Mouse (Mus musculus) liver, embryonic 16.5 days (tissue): Measurements from ENCODE around the gene Coro1c. TPM values are rescaled to one million over a fixed set of nuclear protein-coding genes. Genes with fewer than 3 reads are reported as not detected.

ENCODE experiments used
- ATAC-seq: fragments of 200-750 bp; cut with Nextera tagmentation; 2 replicates; pipeline ENCODE4 v1.8.0; 2017; ENCODE audit warnings: low read depth, mild to moderate bottlenecking, moderate number of reproducible peaks, moderate library complexity
- H3K27ac ChIP-seq: fragments of 300-500 bp; sonication (generic); 2 replicates; pipeline ENCODE4 v1.5.1; 2014; ENCODE audit warnings: mild to moderate bottlenecking, low read length
- H3K27me3 ChIP-seq: fragments of 300-500 bp; sonication (generic); 2 replicates; pipeline ENCODE4 v1.6.1; 2014; ENCODE audit warnings: low read depth, low read length, mixed read lengths; ENCODE audit not compliant: control insufficient read depth, insufficient read depth
- H3K36me3 ChIP-seq: fragments of 300-500 bp; sonication (generic); 2 replicates; pipeline ENCODE4 v1.6.1; 2014; ENCODE audit warnings: mild to moderate bottlenecking; ENCODE audit not compliant: control insufficient read depth, insufficient read depth
- H3K4me1 ChIP-seq: fragments of 300-500 bp; sonication (generic); 2 replicates; pipeline ENCODE4 v1.6.1; 2014; ENCODE audit warnings: low read depth, low read length, mixed read lengths; ENCODE audit not compliant: control insufficient read depth
- H3K4me2 ChIP-seq: fragments of 300-500 bp; sonication (generic); 2 replicates; pipeline ENCODE4 v1.6.1; 2014; ENCODE audit warnings: low read depth, low read length, mixed read lengths
- H3K4me3 ChIP-seq: fragments of 300-500 bp; sonication (generic); 2 replicates; pipeline ENCODE4 v1.5.1; 2014; ENCODE audit warnings: low read depth, mild to moderate bottlenecking, low read length
- H3K9ac ChIP-seq: fragments of 300-500 bp; sonication (generic); 2 replicates; pipeline ENCODE4 v1.6.1; 2014; ENCODE audit warnings: low read depth, low read length
- H3K9me3 ChIP-seq: fragments of 300-500 bp; sonication (generic); replicated peaks from 2 replicates; pipeline ENCODE4 v1.6.1; 2016; ENCODE audit warnings: low read length; ENCODE audit not compliant: control insufficient read depth
- WGBS: fragments of 180-500 bp; shearing (Covaris S2); extraction: QIAGEN DNeasy Blood & Tissue Kit; methylation state at CpG from one replicate; pipeline ENCODE4 v1.1.7; 2014; ENCODE audit not compliant: insufficient replicate concordance; 5-methylcytosine and 5-hydroxymethylcytosine counted together
- polyA plus RNA-seq: library from polyadenylated mRNA; unstranded; fragments of >200 nt; fragmentation: Nextera tagmentation; extraction: Ambion mirVana; gene quantifications from 2 replicates; pipeline ENCODE4 v1.2.1, GENCODE M21; 2015

Coro1c gene
- polyA plus RNA-seq, 1 experiment from 2014 or later, result 40.8 TPM

DNA sequence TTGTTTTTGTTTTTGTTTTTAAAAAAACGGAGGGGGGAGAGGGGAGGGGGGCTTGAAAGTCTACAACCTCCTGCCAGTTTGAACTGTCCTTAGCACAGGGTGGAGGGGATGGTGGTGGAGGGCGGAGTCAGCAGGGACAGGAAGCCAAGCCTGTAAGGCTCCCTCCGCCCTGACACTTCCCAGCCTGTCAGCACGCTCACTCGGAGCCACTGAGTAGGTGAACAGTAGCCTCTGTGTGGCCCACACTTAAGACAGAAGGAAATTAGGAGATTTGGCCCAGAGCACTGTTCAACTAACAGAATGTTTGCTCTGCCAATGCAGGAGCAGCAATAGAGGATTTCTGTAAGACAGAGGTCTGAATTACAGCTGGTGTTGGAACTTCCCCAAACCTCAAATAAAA lies 49.6 kb downstream of the Coro1c start:
- H3K27me3 ChIP-seq, result no peaks in the 10 kb centered on the region
- H3K27ac ChIP-seq, result no peak overlapping the region
- peak; percentile 52; the same call in 1 of the 2 replicates for ATAC-seq
- WGBS, result 22% methylated on average over 5 of the region's 5 CpGs
- H3K4me2 ChIP-seq, result no peak overlapping the region
- H3K36me3 ChIP-seq, result peaks cover 13% of the 10 kb centered on the region; the same call in 1 of the 2 replicates
- H3K4me1 ChIP-seq, result peaks cover 11% of the 10 kb centered on the region
- H3K9me3 ChIP-seq, result no peaks in the 10 kb centered on the region
- H3K9ac ChIP-seq, result no peak overlapping the region
- no peak overlapping the region for H3K4me3 ChIP-seq

DNA sequence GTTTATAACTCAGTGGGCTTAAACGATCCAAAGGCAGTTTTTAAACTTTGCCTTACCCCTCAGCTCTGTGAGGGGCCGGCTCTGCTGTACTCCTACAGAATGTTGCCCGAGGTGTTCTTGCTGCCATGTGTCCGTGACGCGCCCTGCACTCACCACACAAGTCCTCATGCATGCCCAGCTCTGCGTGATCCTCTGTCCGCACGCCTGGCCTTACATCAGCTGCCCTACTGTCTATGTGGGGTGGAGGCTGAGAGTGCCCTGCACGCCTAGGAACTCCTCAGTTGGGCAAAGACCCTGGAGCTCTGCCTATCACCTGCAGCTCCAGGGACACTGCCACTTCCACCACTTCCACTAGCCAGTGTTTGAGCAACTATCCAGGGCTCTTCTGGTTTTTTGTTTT lies 50.0 kb downstream of the Coro1c start:
- Histone ChIP-seq H3K9ac (no peak overlapping the region), H3K27ac (no peak overlapping the region), H3K4me3 (no peak overlapping the region), H3K9me3 (no peaks in the 10 kb centered on the region), H3K36me3 (peaks cover 13% of the 10 kb centered on the region; the same call in 1 of the 2 replicates), H3K4me2 (no peak overlapping the region), H3K27me3 (no peaks in the 10 kb centered on the region), H3K4me1 (peaks cover 11% of the 10 kb centered on the region)
- 71% methylated on average over 10 of the region's 10 CpGs for WGBS
- no peak for ATAC-seq

DNA sequence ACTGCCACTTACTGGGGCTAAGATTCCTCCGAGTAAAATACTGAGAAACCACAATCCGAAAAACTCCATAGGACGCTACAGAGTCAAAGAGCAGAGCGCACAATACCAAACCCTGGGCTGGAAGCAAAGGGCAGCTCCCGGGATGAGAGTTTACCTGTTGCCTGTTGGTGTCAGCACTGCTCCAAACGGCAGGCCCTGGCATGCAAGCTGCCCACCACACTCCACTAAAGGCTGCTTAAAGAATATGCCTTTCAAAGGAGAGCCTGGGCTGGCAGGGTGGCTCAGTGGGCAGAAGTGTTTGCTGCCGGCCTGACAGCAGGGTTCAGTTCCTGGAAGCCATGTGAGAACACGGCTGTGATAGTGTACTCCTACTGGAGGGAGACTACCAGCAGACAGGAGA lies 50.9 kb downstream of the Coro1c start:
- Histone ChIP-seq H3K27ac (no peak overlapping the region), H3K36me3 (peaks cover 8% of the 10 kb centered on the region; the same call in 1 of the 2 replicates), H3K4me2 (no peak overlapping the region), H3K4me1 (peaks cover 11% of the 10 kb centered on the region), H3K9me3 (no peaks in the 10 kb centered on the region), H3K27me3 (no peaks in the 10 kb centered on the region), H3K9ac (no peak overlapping the region), H3K4me3 (no peak overlapping the region)
- no peak for ATAC-seq
- 62% methylated on average over 8 of the region's 8 CpGs for WGBS

DNA sequence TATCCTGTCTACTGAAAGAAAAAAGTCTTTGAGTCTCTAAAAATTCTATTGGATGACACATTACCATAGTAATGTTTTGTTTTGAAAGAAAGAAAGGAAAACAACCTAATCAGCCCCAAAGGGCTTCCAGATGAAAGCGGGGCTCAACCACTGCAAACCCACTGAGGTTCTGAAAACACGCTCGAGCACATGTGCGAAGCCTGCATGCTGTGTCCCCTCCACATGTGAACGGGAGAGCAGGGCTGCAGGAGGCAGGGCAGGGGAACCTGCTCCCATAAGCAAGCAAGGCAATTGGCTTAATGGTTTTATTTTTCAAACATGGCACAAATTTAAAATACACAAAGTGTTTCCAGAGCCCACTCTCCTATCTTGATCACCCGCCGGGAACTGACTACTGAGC lies 51.9 kb downstream of the Coro1c start:
- 79% methylated on average over 7 of the region's 7 CpGs for WGBS
- peaks cover 11% of the 10 kb centered on the region for H3K4me1 ChIP-seq
- H3K27me3 ChIP-seq, result no peaks in the 10 kb centered on the region
- H3K27ac ChIP-seq, result no peak overlapping the region
- no peak for ATAC-seq
- H3K36me3 ChIP-seq, result peaks cover 8% of the 10 kb centered on the region; the same call in 1 of the 2 replicates
- no peak overlapping the region for H3K4me3 ChIP-seq
- H3K9ac ChIP-seq, result no peak overlapping the region
- H3K4me2 ChIP-seq, result no peak overlapping the region
- H3K9me3 ChIP-seq, result no peaks in the 10 kb centered on the region

DNA sequence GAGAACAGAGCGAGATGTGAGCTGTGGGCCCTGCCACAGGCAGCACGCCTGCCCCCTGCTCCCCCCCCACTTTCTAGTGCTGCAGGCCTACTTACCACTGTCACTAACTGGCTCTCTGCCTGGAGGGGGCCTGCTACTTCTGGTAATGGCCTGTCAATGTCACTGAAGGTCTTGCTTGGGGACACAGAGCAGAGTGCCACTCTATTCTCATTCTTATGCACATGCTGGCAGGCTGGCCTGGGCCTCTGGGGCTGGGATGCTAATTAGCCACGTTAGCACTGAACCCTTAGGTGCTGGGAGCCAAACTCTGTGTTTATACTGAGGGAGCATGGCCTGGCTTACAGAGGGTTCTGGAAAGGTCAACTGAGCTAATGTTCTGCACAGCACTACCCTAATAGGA lies 52.9 kb downstream of the Coro1c start:
- Histone ChIP-seq H3K36me3 (peaks cover 5% of the 10 kb centered on the region; the same call in 1 of the 2 replicates), H3K4me3 (no peak overlapping the region), H3K4me1 (peaks cover 14% of the 10 kb centered on the region), H3K27ac (no peak overlapping the region), H3K9me3 (no peaks in the 10 kb centered on the region), H3K27me3 (no peaks in the 10 kb centered on the region), H3K9ac (no peak overlapping the region), H3K4me2 (no peak overlapping the region)
- 0 out of 2 replicates have a peak, but pooled peaks have one; percentile 10 for ATAC-seq
- 71% methylated on average over 3 of the region's 3 CpGs for WGBS

DNA sequence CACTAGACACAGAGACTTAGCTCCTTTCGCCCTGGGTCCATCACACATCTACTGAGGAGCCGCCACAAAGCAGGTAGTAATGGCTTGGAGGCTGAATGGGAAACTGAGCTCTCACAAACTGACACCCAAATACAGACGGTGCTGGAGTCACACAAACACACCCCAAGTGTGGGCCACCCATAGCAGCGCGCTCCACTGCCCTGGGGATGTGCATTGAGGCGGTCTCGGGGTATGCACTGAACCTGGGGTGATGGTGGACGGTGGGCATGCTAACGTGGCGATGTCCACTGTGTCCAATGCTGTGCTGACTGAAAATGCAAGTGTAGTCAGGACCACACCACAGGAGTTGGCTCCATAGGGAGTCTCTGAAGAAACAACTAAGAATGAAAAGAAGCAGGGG lies 53.4 kb downstream of the Coro1c start:
- H3K9ac ChIP-seq, result no peak overlapping the region
- H3K36me3 ChIP-seq, result peaks cover 6% of the 10 kb centered on the region
- H3K4me3 ChIP-seq, result no peak overlapping the region
- peaks cover 18% of the 10 kb centered on the region for H3K4me1 ChIP-seq
- no peak overlapping the region for H3K4me2 ChIP-seq
- H3K9me3 ChIP-seq, result no peaks in the 10 kb centered on the region
- H3K27me3 ChIP-seq, result no peaks in the 10 kb centered on the region
- H3K27ac ChIP-seq, result no peak overlapping the region
- no peak for ATAC-seq
- 80% methylated on average over 10 of the region's 10 CpGs for WGBS

DNA sequence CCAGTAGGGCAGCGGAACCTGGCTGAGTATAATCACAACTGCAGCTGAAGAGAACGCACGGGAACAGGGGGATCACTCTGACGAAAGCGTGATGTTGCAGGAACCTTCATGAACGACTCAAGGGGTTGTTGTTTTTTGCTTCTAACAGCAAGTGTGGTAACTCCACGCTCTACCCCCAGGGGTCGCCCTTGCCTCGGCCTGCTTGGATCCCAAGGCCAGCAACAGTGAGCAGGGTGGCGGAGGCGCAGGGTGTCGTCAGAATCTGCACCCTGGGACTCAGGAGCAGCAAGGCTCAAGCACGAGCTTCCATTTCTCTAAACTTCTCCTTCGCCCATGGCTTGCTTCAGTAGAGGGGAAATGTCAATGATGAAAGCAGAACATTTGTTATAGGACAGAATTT lies 54.1 kb downstream of the Coro1c start:
- no peak overlapping the region for H3K4me3 ChIP-seq
- 21% methylated on average over 14 of the region's 14 CpGs for WGBS
- no peaks in the 10 kb centered on the region for H3K9me3 ChIP-seq
- no peak for ATAC-seq
- no peak overlapping the region for H3K4me2 ChIP-seq
- H3K4me1 ChIP-seq, result peaks cover 18% of the 10 kb centered on the region
- H3K27me3 ChIP-seq, result no peaks in the 10 kb centered on the region
- peaks cover 13% of the 10 kb centered on the region for H3K36me3 ChIP-seq
- H3K9ac ChIP-seq, result no peak overlapping the region
- H3K27ac ChIP-seq, result no peak overlapping the region

DNA sequence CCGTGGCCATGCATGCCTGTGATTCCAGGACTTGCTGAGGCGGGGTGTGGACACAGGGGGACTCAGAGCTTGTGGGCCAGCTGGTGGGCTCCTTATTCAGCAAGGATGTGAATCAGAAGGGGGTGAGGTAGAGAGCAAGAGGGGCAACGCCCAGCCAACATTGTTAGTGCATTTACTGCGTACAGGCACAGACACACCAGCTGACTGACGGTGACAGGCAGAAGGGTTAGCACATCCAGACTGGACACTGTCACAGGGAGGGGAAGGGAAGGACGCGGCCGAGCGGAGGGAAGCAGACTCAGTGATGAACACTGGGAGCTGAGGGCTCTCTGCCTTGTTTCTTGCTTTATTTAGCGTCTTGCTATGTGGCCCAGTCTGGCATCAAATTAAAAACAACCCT lies 55.0 kb downstream of the Coro1c start:
- H3K36me3 ChIP-seq, result peaks cover 15% of the 10 kb centered on the region
- H3K9me3 ChIP-seq, result no peaks in the 10 kb centered on the region
- H3K9ac ChIP-seq, result no peak overlapping the region
- no peak overlapping the region for H3K4me2 ChIP-seq
- H3K27me3 ChIP-seq, result no peaks in the 10 kb centered on the region
- ATAC-seq, result no peak
- peaks cover 8% of the 10 kb centered on the region for H3K4me1 ChIP-seq
- WGBS, result 79% methylated on average over 10 of the region's 10 CpGs
- no peak overlapping the region for H3K27ac ChIP-seq
- no peak overlapping the region for H3K4me3 ChIP-seq

DNA sequence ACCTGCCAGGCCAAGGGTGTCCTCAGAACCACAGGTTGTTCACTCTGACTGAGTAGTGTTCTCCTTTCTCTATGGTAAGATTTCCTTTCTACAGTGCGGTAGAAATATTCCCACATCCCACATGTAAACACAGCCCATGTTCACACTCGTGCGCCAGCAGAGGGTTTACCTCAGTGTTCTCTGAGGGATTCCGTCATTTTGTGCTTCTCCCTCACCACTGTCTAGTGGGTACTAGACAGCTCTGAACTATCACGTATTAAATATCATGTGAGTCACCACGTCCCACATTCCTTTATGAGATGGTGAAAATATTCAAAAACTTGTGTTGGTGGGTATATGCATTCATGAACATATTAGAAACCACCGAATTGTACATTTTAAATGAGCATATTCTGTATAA lies 56.1 kb downstream of the Coro1c start:
- no peaks in the 10 kb centered on the region for H3K9me3 ChIP-seq
- peaks cover 11% of the 10 kb centered on the region for H3K4me1 ChIP-seq
- H3K4me3 ChIP-seq, result no peak overlapping the region
- no peak overlapping the region for H3K4me2 ChIP-seq
- ATAC-seq, result no peak
- 79% methylated on average over 7 of the region's 7 CpGs for WGBS
- H3K27ac ChIP-seq, result no peak overlapping the region
- no peaks in the 10 kb centered on the region for H3K27me3 ChIP-seq
- H3K9ac ChIP-seq, result no peak overlapping the region
- peaks cover 13% of the 10 kb centered on the region for H3K36me3 ChIP-seq
